Mouse (Mus musculus) heart, postnatal 0 days (tissue): ENCODE data around the gene Aspn. TPM values are rescaled to one million over a fixed set of nuclear protein-coding genes. Genes with fewer than 3 reads are reported as not detected.
A peak's percentile ranks its signal among the peaks of the same experiment; 100 is the strongest.

Source experiments
- ATAC-seq: fragments of 200-750 bp; cut with Nextera tagmentation; 2 replicates; pipeline ENCODE4 v1.8.0; 2017; ENCODE audit warnings: low read depth, moderate number of reproducible peaks, moderate library complexity; ENCODE audit not compliant: insufficient read depth
- DNase-seq: peaks from one replicate; pipeline ENCODE4 v3.0.0-alpha.2; 2016; ENCODE audit warnings: low spot score
- H3K27ac ChIP-seq: fragments of 300-500 bp; sonication (generic); 2 replicates; pipeline ENCODE4 v1.5.1; 2014; ENCODE audit warnings: low read depth, mild to moderate bottlenecking
- H3K27me3 ChIP-seq: fragments of 300-500 bp; sonication (generic); 2 replicates; pipeline ENCODE4 v1.6.1; 2014; ENCODE audit warnings: low read length, mixed read lengths; ENCODE audit not compliant: control insufficient read depth, insufficient read depth
- H3K36me3 ChIP-seq: fragments of 300-500 bp; sonication (generic); replicated peaks from 2 replicates; pipeline ENCODE4 v1.6.1; 2014; ENCODE audit warnings: low read length, mixed read lengths; ENCODE audit not compliant: control insufficient read depth, insufficient read depth
- H3K4me1 ChIP-seq: fragments of 300-500 bp; sonication (generic); 2 replicates; pipeline ENCODE4 v1.6.1; 2014; ENCODE audit warnings: antibody characterized with exemption; ENCODE audit not compliant: control insufficient read depth, insufficient read depth
- H3K4me2 ChIP-seq: fragments of 300-500 bp; sonication (generic); 2 replicates; pipeline ENCODE4 v1.6.1; 2014; ENCODE audit warnings: low read depth, mild to moderate bottlenecking, low read length, moderate library complexity
- H3K4me3 ChIP-seq: fragments of 300-500 bp; sonication (generic); 2 replicates; pipeline ENCODE4 v1.5.1; 2014; ENCODE audit warnings: low read depth, low read length
- H3K9ac ChIP-seq: fragments of 300-500 bp; sonication (generic); replicated peaks from 2 replicates; pipeline ENCODE4 v1.6.1; 2014; ENCODE audit warnings: low read depth, low read length, mixed read lengths
- H3K9me3 ChIP-seq: fragments of 300-500 bp; sonication (generic); replicated peaks from 2 replicates; pipeline ENCODE4 v1.6.1; 2016; ENCODE audit warnings: low read length; ENCODE audit not compliant: control insufficient read depth
- CTCF ChIP-seq: IDR thresholded peaks from 2 replicates; pipeline ENCODE4 v1.5.1; 2016; ENCODE audit warnings: antibody characterized with exemption, control low read depth, low read depth
- EP300 ChIP-seq: IDR thresholded peaks from 2 replicates; pipeline ENCODE4 v1.6.1; 2016; ENCODE audit warnings: antibody characterized with exemption, low read depth
- WGBS: fragments of 180-500 bp; shearing (Covaris S2); extraction: QIAGEN DNeasy Blood & Tissue Kit; methylation state at CpG from one replicate; pipeline ENCODE4 v1.1.7; 2014; 5-methylcytosine and 5-hydroxymethylcytosine counted together
- polyA plus RNA-seq: library from polyadenylated mRNA; unstranded; fragments of >200 nt; fragmentation: Nextera tagmentation; extraction: Ambion mirVana; gene quantifications from 2 replicates; pipeline ENCODE4 v1.2.1, GENCODE M21; 2015
- total RNA-seq: library from RNA; depleted of rRNA; stranded (reverse); fragments of >200 nt; gene quantifications from 2 replicates; pipeline ENCODE4 v1.2.3, GENCODE M21; 2014; ENCODE audit warnings: low replicate concordance

The Aspn gene
- total and polyA plus RNA-seq, 2 experiments from 2014 or later = 56.0 to 67.5 TPM

DNA sequence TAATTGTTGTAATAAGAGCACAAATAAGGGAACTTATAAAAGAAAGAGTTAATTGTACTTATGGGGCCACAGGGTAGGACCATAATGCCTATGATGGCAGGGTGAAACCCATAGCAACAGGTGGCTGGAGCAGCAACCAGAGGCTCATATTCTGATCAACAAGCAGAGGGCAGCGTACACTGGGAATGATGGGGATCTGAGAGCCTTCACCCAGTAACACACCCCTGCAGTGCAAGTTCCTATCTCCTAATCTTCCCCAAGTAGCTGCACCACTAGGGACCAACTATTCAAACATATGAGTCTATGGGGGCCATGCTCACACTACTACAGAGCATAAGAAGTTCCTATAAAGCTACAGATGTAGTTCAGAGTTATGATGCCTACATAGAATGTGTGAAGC lies 20.1 kb downstream of the Aspn start:
- Histone ChIP-seq H3K4me3 (no peak overlapping the region), H3K9me3 (no peaks in the 10 kb centered on the region), H3K27ac (no peak overlapping the region), H3K36me3 (no peaks in the 10 kb centered on the region), H3K4me2 (no peak overlapping the region), H3K4me1 (no peaks in the 10 kb centered on the region), H3K9ac (no peak overlapping the region), H3K27me3 (no peaks in the 10 kb centered on the region)
- no peak for ATAC-seq
- 0 out of 2 replicates have a peak, but pooled peaks have one; percentile 4 for TF ChIP-seq CTCF
- TF ChIP-seq EP300 = no peak
- WGBS = 86% methylated on average over 1 of the region's 1 CpGs
- DNase-seq = no peak

DNA sequence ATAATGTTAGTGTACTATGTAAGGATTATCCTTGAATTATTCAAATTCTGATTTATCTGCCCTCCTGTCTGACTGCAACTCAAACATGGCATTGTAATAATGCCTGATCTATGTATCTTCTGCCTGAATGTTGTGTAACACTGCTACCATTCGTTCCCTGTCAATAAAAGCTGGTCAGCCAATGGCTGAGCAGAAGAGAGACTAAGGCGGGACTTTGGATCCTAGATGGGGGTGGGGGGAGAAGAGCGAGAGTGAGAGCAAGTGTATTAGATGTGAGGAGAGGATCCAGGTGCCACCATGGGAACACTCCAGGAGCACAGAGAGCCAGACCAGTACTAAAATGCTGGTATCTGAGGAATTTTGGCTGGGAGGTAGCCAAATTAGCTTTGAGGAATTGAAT lies 26.1 kb downstream of the Aspn start:
- H3K27ac ChIP-seq = no peak overlapping the region
- WGBS = 68% methylated on average over 3 of the region's 3 CpGs
- H3K9me3 ChIP-seq = no peaks in the 10 kb centered on the region
- no peak overlapping the region for H3K4me3 ChIP-seq
- H3K4me1 ChIP-seq = no peaks in the 10 kb centered on the region
- no peak overlapping the region for H3K4me2 ChIP-seq
- ATAC-seq (no peak), DNase-seq (no peak)
- no peaks in the 10 kb centered on the region for H3K27me3 ChIP-seq
- no peak for TF ChIP-seq CTCF
- no peak for TF ChIP-seq EP300
- H3K9ac ChIP-seq = no peak overlapping the region
- no peaks in the 10 kb centered on the region for H3K36me3 ChIP-seq

DNA sequence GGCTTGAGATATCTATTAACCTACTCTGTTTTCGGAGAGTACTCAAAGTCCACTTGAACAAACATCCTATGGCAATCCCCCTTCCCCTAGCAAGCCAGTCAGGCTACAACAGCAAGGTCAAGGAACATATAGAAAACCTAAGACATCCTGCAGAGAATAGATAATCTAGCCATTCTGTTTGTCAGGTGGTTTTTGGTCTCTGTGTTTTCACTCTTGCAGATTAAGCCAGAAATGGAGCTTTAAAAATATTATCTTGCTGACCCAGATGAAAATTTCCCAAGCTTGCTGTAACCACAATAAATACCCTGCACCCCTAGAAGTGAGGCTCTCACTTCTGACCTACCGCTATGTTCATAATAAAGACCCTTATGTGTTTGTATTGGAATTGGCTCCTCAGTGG lies 27.2 kb downstream of the Aspn start:
- TF ChIP-seq CTCF (no peak), EP300 (no peak)
- Histone ChIP-seq H3K4me3 (no peak overlapping the region), H3K9ac (no peak overlapping the region), H3K27ac (no peak overlapping the region), H3K9me3 (no peaks in the 10 kb centered on the region), H3K36me3 (no peaks in the 10 kb centered on the region), H3K27me3 (no peaks in the 10 kb centered on the region), H3K4me1 (no peaks in the 10 kb centered on the region), H3K4me2 (no peak overlapping the region)
- 83% methylated on average over 2 of the region's 2 CpGs for WGBS
- no peak for ATAC-seq
- no peak for DNase-seq

DNA sequence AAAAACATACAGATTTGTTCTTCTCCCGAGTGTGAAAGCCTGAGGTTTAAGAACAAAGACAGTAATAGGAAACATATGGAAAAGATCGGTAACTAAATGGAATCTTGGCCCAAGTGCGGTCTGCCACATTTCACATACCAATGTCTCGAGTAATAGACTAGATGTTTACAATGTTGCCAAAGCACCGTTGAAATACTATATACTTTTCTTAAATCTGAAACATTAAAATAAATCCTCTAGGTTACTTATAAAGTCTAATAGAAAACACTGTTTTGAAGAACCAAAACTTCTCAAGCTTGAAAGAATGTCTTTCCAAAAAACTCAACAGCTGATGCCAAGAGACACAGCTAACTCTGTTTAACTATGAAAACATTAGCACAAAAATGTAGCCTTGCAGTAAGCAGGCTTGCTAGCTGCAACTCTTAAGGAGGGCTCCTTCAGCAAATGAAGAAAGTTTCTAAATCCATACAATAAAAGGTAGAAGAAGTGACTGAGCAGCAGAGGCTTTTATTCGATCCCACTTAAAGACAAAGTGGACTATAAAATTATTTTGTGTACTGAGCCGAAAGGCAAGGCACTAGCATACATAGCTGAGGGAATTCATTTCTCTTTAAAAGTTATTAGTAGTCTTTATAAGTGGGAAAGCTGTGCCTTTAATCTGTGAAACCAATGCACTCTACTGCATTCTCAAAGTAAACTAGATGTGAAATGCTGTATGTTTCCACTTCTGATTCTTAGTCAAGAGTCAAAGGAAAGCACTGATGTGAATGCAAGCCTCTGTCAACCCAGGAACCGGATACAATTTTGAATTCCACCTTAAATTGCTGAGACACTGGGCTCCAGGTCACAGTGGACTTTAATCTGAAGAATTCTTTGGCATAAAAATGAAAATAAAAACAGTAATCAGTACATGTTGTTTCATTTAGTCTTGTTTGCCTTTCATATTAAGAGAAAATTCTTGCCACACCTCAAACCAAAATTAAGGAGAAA lies 37.6 kb downstream of the Aspn start, which contains the start of gene Omd:
Gene Omd (plus strand): TSS at position 922 of the 990 bp plus-strand sequence.
- Histone ChIP-seq H3K4me2 (0 out of 2 replicates have a peak within 1 kb of the TSS, but pooled peaks have one; percentile 12), H3K27ac (peak within 1 kb of the TSS; percentile 77), H3K27me3 (no peaks in the 10 kb centered on the region), H3K4me3 (no peak within 1 kb of the TSS), H3K4me1 (0 out of 2 replicates have a peak, but pooled peaks cover 2% of the 10 kb centered on the region), H3K36me3 (no peaks in the 10 kb centered on the region), H3K9ac (no peak within 1 kb of the TSS; the same call in 1 of the 2 replicates), H3K9me3 (no peaks in the 10 kb centered on the region)
- 50% methylated on average over 8 of the region's 8 CpGs for WGBS
- DNase-seq = peak; percentile 40
- TF ChIP-seq CTCF = no peak
- TF ChIP-seq EP300 = no peak
- peak; percentile 39; the same call in 1 of the 2 replicates for ATAC-seq

DNA sequence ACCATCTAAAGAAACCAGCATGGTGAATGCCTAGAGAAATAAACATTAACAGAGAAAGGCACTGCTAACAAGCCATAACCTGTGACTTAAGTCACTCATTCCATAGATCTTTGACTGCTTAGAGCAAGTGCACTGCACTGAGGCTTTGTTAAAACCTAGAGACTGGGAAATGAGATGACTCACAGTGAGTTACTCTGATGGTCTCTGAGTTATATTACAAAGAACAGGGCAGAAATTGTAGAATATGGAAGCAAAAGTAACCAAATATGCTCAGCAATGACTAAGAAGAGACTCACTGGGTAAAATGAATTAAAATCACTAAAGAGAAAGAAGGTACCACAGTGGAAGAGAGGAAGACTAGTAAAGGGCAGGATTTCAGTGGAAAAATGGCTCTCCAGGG lies 39.6 kb downstream of the Aspn start:
- DNase-seq (no peak), ATAC-seq (no peak)
- Histone ChIP-seq H3K36me3 (no peaks in the 10 kb centered on the region), H3K4me2 (no peak overlapping the region), H3K9ac (no peak overlapping the region), H3K4me1 (0 out of 2 replicates have a peak, but pooled peaks cover 2% of the 10 kb centered on the region), H3K27me3 (no peaks in the 10 kb centered on the region), H3K4me3 (no peak overlapping the region), H3K27ac (peak overlapping the region; percentile 34), H3K9me3 (no peaks in the 10 kb centered on the region)
- TF ChIP-seq EP300 (no peak), CTCF (no peak)
